Mouse (Mus musculus) adrenal gland, postnatal 10 days (tissue): Measurements from ENCODE around the gene Aox3. TPM values are rescaled to one million over a fixed set of nuclear protein-coding genes. Genes with fewer than 3 reads are reported as not detected.

Source experiments
- DNase-seq: peaks from one replicate; pipeline ENCODE4 v3.0.0; 2021; ENCODE audit warnings: mixed read lengths
- total RNA-seq, 2 experiments: library from RNA; stranded (reverse); gene quantifications; 2 replicates each; pipeline ENCODE4 v1.2.3; 2021

Aox3 gene
- total RNA-seq, 2 experiments from 2014 or later, result 5.5 to 9.2 TPM

DNA sequence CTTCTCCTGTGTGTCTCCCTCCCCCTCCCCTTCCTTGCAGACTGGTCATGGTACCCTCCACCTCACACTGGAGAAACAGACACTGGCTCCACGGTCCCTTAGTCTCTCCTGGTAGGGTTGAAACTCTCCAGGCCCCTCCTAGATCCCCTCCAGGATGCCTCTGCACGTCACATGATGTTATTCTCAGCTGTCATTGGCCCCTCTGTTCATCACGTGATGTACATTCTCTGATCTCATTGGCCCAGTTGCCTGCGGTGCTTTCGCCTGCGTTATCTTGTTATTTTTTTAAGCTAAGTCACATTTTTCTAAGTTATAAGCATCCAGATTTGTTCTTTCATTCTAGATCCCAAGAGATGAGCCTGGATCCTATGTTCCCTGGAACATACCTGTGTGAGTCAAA lies 7.2 kb upstream of the Aox3 start:
- no peak for DNase-seq

DNA sequence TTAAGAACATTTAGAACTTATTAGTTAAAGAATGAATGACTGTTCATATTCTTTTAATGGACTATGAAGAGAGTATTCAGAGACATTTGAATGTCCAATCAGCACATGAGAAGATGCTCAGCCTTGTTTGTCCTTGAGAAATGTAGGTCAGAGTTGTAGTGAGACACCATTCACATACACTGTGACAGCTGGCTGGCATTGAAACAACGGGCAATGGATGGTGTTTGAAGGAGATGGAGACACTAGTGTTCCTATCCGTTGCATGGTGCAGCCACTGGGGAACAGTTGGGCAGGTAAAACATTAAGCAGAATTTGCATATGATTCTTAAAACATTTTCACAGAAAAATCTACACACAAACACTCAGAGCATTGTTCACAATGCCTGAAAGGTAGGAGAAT lies 5.9 kb upstream of the Aox3 start:
- DNase-seq, result peak; percentile 39

DNA sequence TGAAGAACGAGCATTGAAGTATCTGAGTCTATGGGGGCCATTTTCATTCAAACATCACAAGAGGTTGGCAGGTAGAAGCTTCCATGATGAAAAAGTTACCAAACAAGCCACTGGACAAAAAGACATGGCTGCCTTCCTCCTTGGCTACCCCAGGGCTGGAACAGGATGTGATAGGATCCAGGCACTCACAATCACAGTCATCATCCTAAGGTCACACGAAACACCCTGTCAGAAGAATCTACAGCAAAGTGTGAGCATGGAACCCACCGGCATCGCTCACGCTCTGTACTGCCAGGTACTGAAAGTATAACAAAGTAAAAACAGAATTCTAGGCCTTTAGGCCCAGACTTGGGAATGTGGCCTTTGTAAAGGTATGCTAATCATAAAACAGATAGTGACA lies 2.7 kb upstream of the Aox3 start:
- DNase-seq, result no peak

DNA sequence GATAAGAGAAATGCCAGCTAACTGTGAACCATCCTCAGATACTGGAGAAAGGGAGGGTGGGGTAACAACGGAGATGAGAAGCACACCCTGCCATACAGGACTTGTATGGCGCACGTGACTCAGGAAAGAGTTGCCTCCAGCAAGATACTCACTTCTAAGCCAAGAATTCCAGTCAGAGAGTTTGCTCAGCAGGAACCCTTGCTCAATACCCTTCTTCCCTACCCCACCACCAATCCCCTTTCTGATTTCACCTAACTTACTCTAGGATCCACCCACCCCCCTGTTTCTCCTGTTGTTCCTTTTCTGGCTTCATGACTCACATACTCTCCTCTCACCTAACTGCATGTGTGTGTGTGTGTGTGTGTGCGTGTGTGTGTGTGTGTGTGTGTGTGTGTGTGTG lies 1.6 kb upstream of the Aox3 start:
- DNase-seq, result no peak

DNA sequence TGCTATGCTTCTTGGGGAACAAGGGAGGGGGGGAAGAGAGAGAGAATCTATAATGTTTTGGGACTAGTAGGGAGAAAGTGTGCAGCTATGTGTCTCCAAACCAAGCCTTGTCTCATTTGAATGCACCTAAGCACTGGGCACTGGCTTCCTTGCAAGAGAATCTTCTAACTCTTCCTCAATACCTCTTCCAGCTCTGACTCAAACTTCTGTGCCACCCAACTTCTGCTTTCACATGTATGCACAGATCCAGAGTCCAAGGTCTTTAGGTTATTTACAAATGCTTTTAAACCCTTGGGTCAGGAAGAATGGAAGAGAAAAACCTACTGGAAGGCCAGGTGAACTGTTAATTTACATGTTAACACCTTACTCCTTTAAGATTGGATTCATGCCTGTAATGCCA lies 511 bp downstream of the Aox3 start:
- no peak for DNase-seq

DNA sequence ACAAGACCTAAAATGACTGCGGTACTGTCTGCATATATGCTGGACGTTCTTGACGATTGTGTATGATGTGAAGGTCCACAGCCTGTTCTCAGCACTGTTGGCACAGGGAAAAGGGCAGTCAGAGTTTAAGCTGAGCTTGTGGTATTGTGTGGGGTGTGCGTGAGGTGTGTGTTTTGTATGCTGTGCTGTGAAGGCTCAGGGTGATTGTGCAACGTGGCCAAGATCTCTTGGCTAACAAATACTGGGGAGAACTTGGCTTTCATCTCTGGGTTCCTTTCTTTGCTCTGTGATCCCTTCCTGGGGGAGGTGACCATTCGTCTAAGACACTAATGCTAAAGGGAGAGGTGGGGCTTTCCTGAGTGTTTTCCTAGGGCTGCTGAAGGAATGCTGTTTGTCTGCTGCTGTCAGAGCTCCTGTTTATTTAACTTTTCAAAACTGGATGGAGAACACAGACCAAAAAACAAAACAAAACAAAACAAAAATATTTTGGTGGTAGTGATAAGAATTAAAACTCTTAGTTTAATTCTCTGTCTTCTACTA lies 1.2 kb downstream of the Aox3 start:
- DNase-seq, result no peak

DNA sequence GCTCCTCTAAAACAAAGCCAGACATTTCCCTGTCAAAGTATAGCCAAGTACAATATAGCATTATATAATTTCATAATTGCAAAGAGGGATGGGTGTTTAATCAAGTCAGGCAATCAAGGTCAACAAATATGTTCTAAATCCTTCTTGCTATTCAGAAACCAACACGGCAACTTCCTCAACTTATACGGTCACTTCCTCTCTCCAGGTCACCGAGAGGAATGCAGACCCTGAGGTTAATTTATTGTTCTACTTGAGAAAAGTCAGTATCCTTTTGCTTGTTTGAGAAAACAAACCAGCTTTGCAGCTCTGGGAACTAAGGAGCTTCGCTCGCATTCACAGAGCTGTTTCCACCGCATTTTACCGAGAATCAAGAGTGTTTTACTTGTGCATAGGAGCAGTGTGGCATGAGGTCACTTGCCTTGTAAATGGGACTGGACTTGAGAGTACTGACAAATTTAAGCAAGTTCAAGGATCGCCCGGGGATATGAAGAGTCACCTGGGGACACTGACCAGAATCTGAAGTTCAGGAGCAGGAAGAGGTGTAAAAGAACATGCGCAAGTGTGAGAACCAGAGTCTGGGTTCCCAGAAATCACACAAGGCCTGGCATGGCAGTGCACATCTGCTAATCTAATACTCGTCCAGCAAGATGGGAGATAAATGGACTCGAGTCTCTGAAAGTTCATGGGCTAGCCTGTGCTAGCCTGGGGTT lies 1.9 kb downstream of the Aox3 start:
- no peak for DNase-seq

DNA sequence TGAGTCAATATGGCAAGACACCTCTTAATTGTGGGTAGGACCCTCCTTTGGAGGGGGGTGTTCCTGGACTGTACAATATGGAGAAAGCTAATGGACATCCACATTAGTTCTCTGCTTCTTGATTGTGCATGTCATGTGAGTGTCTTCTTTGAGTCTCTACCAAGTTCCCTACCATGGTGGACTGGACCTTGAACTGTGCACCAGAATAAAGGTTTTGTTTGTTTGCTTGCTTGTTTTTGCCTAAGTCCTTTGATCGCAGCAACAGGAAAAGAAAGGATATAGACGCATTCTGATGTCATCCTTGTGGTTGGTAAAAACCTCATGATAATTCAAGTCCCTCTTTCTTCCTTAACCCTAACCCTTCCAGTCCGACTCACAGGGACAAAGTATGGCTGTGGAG lies 5.3 kb downstream of the Aox3 start:
- DNase-seq, result no peak

DNA sequence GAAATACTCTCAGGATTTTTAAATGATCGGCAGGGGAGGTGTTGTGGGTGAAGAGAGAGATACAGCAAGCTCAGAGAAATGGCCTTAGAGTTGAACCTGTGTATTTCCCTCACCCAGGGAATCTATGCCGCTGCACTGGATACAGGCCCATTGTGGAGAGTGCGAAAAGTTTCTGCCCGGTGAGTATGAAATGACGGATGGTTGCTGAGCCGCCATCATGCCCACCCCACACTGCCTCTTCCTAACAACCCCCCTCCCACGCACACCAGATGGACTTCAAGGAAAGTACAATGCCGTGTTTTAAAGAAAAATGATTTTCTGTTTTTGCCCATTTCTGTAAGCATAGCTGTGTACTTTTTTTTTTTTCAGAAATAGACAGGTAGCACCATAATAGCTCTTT lies 12.0 kb downstream of the Aox3 start:
- no peak for DNase-seq

DNA sequence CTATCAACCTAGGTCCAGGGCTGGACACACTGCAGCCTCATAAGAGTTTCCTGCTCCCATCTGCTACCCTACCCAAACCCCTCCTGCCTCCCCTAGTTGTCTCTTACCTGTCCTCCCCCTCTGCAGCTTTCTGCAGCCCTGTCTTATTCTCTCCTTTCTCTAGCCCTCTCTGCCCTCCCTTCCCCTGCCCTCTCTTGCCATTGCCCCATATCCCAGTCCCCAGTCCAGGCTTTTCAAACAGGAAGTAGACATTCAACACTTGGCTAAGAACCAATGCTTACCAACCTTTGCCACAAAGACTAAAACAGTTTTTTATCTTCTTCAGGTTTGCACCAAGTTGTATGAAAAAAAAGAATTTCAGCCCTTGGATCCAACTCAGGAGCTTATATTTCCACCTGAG lies 25.0 kb downstream of the Aox3 start:
- DNase-seq, result no peak

DNA sequence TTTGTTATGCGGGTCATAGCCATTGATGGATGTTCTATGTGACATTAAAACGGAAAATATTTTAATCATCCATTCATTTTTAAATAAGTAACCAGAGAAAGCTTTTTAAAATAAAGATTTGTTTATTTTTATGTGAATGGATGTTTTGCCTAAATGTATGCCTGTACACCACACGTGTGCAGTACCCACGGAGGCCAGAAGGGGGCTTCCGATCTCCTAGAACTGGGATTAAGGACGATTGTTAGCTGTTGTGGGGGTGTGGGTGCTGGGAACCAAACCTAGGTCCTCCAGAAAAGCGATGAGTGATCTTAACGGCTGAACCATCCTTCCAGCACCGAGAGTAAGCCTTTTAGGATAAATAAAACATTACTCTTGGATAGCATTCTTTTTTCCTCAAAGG lies 26.1 kb downstream of the Aox3 start:
- no peak for DNase-seq

DNA sequence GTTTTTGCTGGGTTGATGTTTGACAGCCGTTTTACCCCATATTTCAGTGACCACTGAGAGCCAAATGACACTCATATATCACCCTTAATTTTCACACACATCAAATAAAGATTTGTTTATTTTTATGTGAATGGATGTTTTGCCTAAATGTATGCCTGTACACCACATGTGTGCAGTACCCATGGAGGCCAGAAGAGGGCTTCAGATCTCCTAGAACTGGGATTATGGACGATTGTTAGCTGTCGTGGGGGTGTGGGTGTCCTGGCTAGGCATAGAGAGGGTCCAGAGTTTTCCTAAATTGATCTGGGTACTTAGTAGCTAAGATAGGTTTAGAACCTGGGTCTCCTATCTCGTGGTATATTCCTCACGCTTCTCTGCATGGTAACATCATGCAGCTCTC lies 27.7 kb downstream of the Aox3 start:
- DNase-seq, result no peak

DNA sequence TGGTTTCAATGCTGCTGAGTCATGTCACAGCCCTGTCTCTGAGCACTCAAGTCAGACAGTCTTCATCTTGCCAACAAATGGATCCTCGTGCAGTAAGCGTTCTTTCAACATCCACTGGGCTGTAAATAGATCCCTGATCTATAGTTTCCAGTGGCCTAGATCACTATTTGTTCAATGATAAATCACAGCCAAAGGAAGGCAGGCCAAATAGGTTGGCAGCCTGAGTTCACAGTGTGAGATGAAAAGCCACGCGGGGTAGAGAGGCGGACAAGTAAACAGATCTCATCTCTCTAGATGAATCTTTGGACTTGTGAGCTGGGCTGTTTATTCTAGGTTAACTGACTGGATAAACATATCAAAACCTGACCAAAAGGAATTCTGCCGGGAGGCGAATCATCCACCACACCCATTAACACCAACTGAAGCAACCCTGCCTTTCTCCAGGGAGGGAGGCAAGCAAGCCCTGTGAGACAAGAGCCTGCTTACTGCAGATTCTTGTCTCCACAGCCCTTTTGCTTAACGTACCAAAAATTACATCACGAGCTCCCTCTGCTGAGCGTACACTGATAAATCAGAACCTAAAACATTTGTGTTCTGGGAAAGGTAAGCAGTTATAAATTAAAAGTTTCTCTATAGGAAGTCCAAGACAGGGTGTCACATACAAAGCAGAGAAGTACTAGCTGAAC lies 31.6 kb downstream of the Aox3 start:
- DNase-seq, result peak; percentile 30

DNA sequence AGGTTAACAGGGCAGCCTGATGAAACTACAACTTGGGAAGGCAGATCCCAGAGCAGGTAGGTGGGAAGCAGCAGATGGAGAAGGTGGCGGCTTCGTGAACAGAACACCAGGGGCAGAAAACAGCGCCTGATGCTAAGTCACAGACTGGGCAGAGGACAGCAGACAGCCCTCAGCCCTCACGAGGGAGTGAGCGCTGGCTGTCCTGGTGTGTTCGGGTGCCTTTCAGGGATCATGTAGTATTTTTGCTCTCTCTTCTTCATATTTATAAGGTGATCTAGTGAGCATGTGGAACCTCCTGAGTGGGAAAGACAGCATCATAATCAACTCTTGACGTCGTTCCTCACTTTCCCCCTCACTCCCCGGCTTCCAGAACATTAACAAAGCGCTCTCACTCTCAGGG lies 33.1 kb downstream of the Aox3 start:
- DNase-seq, result no peak

DNA sequence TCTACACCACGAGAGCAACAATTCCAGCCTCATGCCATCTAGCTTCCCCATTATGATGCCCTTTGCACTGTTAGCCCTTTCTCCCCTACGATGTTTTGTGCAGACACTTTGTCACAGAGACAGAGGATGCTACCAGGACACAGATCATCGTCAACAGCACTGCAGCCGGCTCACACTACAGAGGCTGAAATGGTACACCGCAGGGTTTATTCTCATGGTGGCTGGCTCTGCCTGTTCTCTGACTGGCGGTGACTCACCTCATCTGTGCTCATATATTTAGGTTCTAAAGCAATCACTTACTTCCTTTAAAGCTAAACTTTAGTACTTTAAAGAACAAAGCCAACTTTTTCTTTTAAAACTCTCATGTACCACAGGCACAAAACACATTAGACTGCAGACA lies 34.8 kb downstream of the Aox3 start:
- no peak for DNase-seq

DNA sequence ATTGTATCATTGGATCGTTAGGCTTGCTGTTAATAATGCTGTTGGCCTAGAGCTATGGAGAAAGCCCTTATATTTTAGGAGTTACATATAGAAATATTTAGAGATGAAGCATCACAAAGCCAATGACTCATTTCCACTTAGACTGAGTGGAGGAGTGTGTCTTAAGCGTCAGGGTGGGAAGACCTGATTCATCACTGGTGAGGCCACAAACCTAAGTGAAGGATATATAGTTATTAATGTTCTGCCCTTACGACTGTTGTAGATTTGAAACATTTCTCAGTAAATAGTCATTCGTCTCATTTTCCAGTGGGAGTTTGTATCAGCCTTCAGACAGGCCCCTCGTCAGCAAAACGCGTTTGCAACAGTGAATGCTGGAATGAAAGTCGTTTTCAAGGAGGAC lies 39.3 kb downstream of the Aox3 start:
- DNase-seq, result no peak

DNA sequence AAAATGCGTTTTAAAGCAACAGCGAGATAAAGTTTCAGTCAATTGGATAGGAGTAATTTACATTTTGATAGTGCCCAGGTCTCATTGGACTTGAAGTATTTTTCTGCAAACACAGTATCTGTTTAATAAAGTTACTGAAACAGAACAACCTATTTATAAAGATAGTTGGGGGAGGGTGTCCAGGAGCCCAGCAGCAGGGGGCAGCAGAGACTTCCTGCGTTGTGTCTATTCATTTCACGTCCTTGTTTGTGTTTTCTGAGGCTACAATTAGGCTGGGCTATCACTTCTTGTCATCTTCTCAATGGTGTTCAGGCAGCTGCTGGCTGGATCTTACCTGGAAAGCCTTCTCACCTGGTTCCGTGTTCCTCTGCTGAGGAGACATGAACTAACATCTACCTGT lies 43.8 kb downstream of the Aox3 start:
- peak; percentile 73 for DNase-seq

DNA sequence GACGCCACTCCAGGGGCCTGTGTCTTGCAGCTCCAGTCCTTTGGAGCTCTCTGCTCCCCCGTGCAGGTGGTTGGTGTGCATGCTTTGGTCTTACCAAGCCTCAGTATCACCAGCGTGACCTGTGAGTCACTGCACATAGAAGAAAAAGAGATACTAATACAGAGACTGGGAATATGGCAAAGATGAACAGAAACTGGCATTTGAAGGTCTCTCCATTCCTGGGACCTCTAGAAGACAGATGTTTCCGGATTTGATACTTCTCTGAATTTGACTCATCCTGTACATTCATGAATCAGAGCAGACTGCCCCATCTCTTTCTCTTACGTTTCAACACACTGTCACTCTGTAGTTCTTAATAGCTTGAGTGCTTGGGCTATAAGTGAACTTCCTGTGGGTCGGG lies 57.0 kb downstream of the Aox3 start:
- DNase-seq, result no peak

DNA sequence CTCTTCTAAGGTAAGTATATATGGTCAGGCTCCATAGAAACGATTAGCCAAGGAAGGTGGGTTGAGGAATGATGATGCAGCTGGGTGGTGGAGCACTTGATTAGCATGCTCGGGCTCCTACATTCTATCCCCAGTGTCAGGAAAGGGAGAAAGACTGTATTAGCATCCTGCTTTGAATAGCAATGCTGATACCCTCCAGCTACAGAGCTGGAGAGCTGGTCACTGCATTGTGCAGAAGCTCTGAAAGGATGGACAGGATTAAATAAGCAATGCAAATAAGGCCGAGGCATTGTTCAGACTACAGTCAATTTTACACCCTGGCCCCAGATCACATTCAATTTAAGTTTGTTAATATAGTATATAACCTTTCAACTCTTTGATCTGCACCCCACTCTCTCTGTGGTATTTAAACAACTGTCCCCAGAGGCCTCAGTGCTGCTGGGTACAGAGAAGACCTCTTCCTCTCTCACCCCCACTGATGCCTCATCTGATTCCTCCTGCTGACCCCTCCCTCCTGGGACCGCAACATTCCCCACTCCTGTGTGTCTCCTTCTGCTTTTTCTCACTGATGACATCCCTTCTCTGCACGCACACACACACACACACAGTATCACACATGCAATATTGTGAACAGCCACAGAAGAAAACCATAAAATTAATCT lies 75.7 kb downstream of the Aox3 start:
- no peak for DNase-seq

DNA sequence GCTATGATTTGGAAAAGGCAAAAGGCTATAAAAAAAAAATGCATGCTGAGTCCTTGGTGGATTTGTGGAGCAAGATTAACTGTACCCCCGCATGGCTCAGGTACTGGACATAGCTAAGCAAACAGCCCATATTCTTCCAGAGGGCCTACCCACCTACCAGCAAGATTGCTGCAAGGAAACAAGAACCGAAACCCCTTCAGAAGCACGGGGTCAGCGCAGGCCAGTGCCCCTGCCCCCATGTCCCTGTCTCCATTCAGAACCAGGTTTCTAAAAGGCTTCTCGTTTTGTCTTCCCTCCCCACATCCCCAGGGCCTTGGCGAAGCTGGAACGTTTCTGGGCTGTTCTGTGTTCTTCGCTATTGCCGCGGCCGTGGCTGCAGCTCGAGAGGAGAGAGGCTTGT lies 81.4 kb downstream of the Aox3 start:
- no peak for DNase-seq

DNA sequence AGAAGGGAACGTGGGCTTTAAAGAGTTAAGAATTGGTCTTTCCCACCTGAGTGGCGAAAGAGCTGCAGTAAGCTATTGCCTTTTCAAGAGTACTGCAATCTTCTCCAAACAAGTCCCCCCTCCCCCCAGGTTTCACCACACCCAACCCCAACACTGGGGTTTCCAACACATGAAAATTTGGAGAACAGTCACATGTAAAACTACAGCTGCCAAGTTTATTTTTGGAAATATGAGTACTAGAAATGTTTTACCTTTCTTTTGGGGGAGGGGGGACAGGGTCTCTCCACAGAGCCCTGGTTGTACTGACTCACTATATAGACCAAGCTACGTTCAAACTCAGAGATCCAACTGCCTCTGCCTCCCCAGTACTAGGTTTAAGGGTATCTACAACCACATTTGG lies 82.1 kb downstream of the Aox3 start:
- DNase-seq, result no peak

DNA sequence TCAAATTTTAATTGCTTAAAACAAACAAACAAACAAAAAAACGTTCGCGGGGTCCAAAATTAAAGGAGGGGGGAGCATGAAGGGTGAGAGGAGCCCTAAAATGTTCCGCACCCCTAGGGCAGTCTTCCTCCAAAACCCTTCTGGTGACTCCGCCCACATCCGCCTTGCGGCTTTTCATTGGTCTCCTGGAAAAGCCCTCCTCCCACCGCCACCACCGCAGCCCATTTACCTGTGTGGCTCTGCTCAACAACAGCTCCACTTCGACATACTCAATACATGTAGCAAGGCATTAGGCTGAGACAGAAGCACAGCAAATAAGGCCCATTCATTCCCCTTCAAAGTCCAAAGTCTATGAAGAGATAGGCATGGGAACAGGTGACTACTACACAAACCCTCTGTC lies 82.6 kb downstream of the Aox3 start:
- DNase-seq, result no peak

DNA sequence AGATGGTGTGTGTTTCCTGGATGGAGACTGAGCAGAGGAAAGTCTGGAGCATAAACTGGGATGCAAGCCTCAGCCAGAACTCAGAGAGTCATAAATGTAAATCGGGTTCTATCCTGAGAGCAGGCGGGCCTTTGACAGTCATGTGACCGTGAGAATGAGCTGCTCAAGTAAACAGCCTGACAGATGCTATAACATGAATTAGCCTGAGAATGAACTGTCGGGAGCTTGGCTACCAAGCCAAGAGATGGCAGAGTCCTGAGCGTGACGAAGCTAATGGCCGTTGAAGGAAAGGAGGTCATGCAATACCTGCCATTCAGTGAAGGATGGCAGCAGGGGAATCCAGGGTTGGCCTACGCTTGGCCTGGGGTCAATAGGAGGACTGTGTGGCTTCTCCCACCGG lies 84.1 kb downstream of the Aox3 start:
- DNase-seq, result no peak

DNA sequence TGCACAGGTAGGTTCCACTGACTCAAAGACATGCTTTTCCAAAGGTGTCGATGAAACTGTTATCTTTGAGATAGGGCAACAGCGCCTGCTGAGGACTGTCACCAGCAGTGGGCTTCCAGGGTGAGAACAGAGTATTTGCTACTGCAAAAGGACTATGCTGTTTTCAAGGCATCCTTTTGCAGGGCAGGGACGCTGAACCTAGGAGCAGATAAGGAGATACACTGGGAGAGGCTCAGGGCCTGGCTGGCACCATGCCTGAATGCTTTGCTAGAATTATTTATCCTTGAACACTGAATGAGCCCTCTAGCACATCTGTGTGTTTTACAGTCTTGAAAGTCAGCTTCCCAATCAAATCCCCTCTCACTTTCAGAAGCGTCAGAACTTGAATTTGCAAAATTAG lies 85.5 kb downstream of the Aox3 start:
- DNase-seq, result peak; percentile 46
